Mouse (Mus musculus) forebrain, embryonic 15.5 days (tissue): ENCODE data around the gene Slc45a3. TPM values are rescaled to one million over a fixed set of nuclear protein-coding genes. Genes with fewer than 3 reads are reported as not detected.

ENCODE experiments used
- ATAC-seq: fragments of 200-750 bp; cut with Nextera tagmentation; replicated peaks from 2 replicates; pipeline ENCODE4 v1.8.0; 2017; ENCODE audit warnings: mild to moderate bottlenecking, moderate TSS enrichment, moderate library complexity
- H3K27ac ChIP-seq: fragments of 300-500 bp; sonication (generic); replicated peaks from 2 replicates; pipeline ENCODE4 v1.5.1; 2015; ENCODE audit warnings: mild to moderate bottlenecking, inconsistent platforms
- H3K27me3 ChIP-seq: fragments of 300-500 bp; sonication (generic); 2 replicates; pipeline ENCODE4 v1.6.1; 2015; ENCODE audit warnings: inconsistent platforms
- H3K36me3 ChIP-seq: fragments of 300-500 bp; sonication (generic); 2 replicates; pipeline ENCODE4 v1.6.1; 2015; ENCODE audit warnings: mild to moderate bottlenecking, inconsistent platforms
- H3K4me1 ChIP-seq: fragments of 300-500 bp; sonication (generic); 2 replicates; pipeline ENCODE4 v1.6.1; 2015; ENCODE audit warnings: inconsistent platforms
- H3K4me2 ChIP-seq: fragments of 300-500 bp; sonication (generic); replicated peaks from 2 replicates; pipeline ENCODE4 v1.6.1; 2015; ENCODE audit warnings: mild to moderate bottlenecking, inconsistent platforms
- H3K4me3 ChIP-seq: fragments of 300-500 bp; sonication (generic); 2 replicates; pipeline ENCODE4 v1.5.1; 2015; ENCODE audit warnings: mild to moderate bottlenecking, inconsistent platforms
- H3K9ac ChIP-seq: fragments of 300-500 bp; sonication (generic); replicated peaks from 2 replicates; pipeline ENCODE4 v1.6.1; 2015; ENCODE audit warnings: mild to moderate bottlenecking, inconsistent platforms
- H3K9me3 ChIP-seq: fragments of 300-500 bp; sonication (generic); 2 replicates; pipeline ENCODE4 v1.6.1; 2016; ENCODE audit warnings: inconsistent platforms
- WGBS: fragments of 180-500 bp; shearing (Covaris S2); methylation state at CpG from one replicate; pipeline ENCODE4 v1.1.7; 2015; ENCODE audit warnings: mixed read lengths; 5-methylcytosine and 5-hydroxymethylcytosine counted together
- polyA plus RNA-seq: library from polyadenylated mRNA; unstranded; fragments of >200 nt; fragmentation: Nextera tagmentation; extraction: Ambion mirVana; gene quantifications from 2 replicates; pipeline ENCODE4 v1.2.1, GENCODE M21; 2015

Slc45a3 gene
- polyA plus RNA-seq, 1 experiment from 2014 or later = 1.8 TPM

DNA sequence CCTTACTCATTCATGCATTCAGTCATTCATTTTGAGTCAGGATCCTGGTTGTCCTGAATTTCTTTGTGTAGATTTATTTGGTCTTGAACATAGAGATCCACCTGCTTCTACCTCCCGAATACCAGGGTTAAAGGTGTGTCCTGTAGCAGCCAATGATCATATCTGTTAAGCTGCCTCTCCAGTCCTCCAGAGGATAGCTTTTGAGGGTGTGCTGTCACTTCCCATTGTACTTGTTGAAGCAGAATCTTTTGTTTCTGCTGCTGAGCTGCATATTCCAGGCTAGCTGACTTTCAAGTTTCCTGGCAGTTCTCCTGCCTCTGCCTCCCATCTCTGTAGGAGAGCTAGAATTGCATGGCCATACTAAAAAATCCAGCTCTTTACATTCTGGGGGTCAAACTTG is 53.9 kb downstream of the Slc45a3 start:
- H3K4me3 ChIP-seq = no peak overlapping the region
- H3K27ac ChIP-seq = no peak overlapping the region
- H3K27me3 ChIP-seq = no peaks in the 10 kb centered on the region
- no peak for ATAC-seq
- WGBS = 90% methylated on average over 1 of the region's 1 CpGs
- no peaks in the 10 kb centered on the region for H3K9me3 ChIP-seq
- no peaks in the 10 kb centered on the region for H3K4me1 ChIP-seq
- no peak overlapping the region for H3K4me2 ChIP-seq
- H3K9ac ChIP-seq = no peak overlapping the region
- H3K36me3 ChIP-seq = peaks cover 51% of the 10 kb centered on the region

DNA sequence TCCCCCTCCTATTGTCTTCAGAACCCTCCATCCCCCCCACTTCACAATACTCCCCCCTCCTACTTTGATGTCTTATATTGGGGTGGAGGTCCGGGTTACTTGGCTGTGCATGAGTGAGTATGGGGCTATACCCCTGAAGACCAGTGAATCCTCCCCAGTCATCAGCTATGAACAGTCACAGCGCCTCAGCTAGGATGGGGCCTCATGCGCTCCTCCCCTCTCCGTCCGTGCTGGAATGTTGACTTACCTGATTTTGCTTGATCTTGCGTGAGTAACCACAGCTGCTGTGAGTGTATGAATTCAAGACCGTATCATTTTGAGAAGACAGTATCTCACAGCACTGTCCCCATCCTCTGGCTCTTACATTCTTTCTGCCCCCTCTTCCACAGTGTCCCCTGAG is 57.1 kb downstream of the Slc45a3 start:
- H3K4me2 ChIP-seq = no peak overlapping the region
- H3K4me1 ChIP-seq = no peaks in the 10 kb centered on the region
- H3K27ac ChIP-seq = no peak overlapping the region
- H3K27me3 ChIP-seq = no peaks in the 10 kb centered on the region
- peaks cover 70% of the 10 kb centered on the region for H3K36me3 ChIP-seq
- WGBS = 92% methylated on average over 7 of the region's 7 CpGs
- no peak overlapping the region for H3K4me3 ChIP-seq
- no peaks in the 10 kb centered on the region for H3K9me3 ChIP-seq
- no peak for ATAC-seq
- no peak overlapping the region for H3K9ac ChIP-seq

GRCm38 (mm10) chr1:132022107-132022506 is 59.3 kb downstream of the Slc45a3 start:
- Histone ChIP-seq H3K27ac (no peak overlapping the region), H3K4me2 (no peak overlapping the region), H3K9ac (no peak overlapping the region), H3K4me3 (no peak overlapping the region), H3K27me3 (no peaks in the 10 kb centered on the region), H3K4me1 (no peaks in the 10 kb centered on the region), H3K9me3 (no peaks in the 10 kb centered on the region), H3K36me3 (peaks cover 73% of the 10 kb centered on the region)
- WGBS = 89% methylated on average over 3 of the region's 3 CpGs
- no peak for ATAC-seq

DNA sequence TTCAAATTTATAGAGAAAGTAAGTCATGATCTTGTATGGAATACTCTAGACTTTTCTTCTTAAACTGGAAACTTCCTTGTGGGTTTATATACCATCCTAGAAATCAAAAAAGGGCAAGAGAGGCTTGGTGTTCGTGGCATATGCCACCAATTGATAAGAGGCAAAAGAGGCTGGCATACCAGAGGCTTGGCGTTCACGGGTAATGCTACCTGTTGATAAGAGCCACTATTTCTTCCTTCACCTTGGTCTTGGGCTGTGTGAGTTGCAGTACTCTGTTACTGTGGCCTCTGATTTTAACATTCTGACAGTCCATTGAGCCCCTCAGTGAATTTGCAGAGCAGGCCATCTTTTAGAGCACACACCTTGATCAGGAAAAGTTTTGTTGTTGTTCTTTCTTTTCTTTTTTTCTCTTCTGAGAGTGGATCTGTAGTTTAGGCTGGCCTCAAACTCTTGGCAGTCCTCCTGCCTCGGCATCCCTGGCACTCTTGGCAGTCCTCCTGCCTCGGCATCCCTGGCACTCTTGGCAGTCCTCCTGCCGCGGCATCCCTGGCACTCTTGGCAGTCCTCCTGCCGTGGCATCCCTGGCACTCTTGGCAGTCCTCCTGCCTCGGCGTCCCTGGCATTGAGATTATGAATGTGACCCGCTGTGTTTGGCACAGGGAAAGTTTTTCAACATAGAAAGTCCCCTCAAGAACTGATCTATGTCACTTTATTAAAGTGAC is 64.3 kb downstream of the Slc45a3 start:
- no peak overlapping the region for H3K4me2 ChIP-seq
- no peaks in the 10 kb centered on the region for H3K4me1 ChIP-seq
- no peaks in the 10 kb centered on the region for H3K27me3 ChIP-seq
- H3K9ac ChIP-seq = no peak overlapping the region
- no peaks in the 10 kb centered on the region for H3K9me3 ChIP-seq
- no peak overlapping the region for H3K4me3 ChIP-seq
- peaks cover 45% of the 10 kb centered on the region; the same call in 1 of the 2 replicates for H3K36me3 ChIP-seq
- no peak for ATAC-seq
- 74% methylated on average over 11 of the region's 11 CpGs for whole genome bisulfite sequencing
- no peak overlapping the region for H3K27ac ChIP-seq

DNA sequence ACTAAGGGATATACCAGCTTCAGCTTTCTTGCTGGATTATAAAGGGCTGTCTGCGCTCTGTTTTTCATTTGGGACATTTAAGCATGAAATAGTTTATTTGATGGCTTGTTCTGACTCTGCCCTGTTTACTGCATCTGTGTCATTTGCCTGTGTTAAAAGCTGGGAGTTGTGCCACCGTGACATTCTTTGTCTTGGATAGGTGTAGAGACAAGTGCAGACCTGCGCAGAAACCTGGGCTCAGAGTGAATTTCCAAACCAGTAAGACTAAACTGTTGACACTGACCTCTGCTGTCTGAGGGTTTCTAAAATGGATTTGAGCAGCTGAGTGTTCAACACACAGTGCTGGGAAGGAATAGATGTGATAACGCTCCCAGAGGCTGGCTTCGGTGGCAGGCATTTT is 65.2 kb downstream of the Slc45a3 start:
- Histone ChIP-seq H3K9ac (no peak overlapping the region), H3K9me3 (no peaks in the 10 kb centered on the region), H3K36me3 (peaks cover 38% of the 10 kb centered on the region; the same call in 1 of the 2 replicates), H3K4me1 (no peaks in the 10 kb centered on the region), H3K27ac (no peak overlapping the region), H3K4me2 (no peak overlapping the region), H3K4me3 (no peak overlapping the region), H3K27me3 (no peaks in the 10 kb centered on the region)
- WGBS = 93% methylated on average over 5 of the region's 5 CpGs
- no peak for ATAC-seq

- no peaks in the 10 kb centered on the region for H3K27me3 ChIP-seq
- no peak overlapping the region for H3K27ac ChIP-seq
- no peak overlapping the region for H3K4me2 ChIP-seq
- no peak overlapping the region for H3K4me3 ChIP-seq
- ATAC-seq = no peak
- H3K9ac ChIP-seq = no peak overlapping the region
- peaks cover 33% of the 10 kb centered on the region; the same call in 1 of the 2 replicates for H3K36me3 ChIP-seq
- 84% methylated on average over 9 of the region's 9 CpGs for WGBS
- no peaks in the 10 kb centered on the region for H3K9me3 ChIP-seq
- H3K4me1 ChIP-seq = no peaks in the 10 kb centered on the region
Measured at GRCm38 (mm10) chr1:132028413-132028812, 65.6 kb downstream of the Slc45a3 start.

- Histone ChIP-seq H3K4me3 (no peak overlapping the region), H3K4me1 (no peaks in the 10 kb centered on the region), H3K9ac (no peak overlapping the region), H3K36me3 (peaks cover 19% of the 10 kb centered on the region; the same call in 1 of the 2 replicates), H3K4me2 (no peak overlapping the region), H3K27ac (no peak overlapping the region), H3K27me3 (no peaks in the 10 kb centered on the region), H3K9me3 (no peaks in the 10 kb centered on the region)
- ATAC-seq = no peak
- 65% methylated on average over 2 of the region's 2 CpGs for WGBS
Measured at GRCm38 (mm10) chr1:132030574-132030973, 67.8 kb downstream of the Slc45a3 start.

DNA sequence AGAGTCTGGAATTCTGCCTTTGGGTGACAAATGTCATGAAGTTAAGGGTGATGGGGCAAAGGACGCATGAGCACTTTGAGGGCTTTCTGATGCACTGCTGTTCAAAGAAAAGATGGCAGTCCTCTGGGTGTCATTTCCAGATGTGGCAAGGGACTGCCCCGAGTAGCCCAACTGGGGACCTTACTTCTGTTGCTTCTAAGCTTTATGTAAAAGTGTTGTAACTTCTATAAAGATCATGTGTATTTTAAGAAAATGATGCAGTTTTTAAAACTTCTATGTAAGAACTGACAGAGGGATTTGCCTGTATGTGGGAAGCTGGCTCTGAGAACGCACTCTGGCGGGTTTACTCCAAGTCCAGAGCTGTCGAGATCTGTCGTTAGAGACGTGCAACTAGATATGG is 69.4 kb downstream of the Slc45a3 start:
- H3K4me3 ChIP-seq = no peak overlapping the region
- H3K36me3 ChIP-seq = peaks cover 9% of the 10 kb centered on the region; the same call in 1 of the 2 replicates
- ATAC-seq = no peak
- no peaks in the 10 kb centered on the region for H3K27me3 ChIP-seq
- H3K9ac ChIP-seq = no peak overlapping the region
- H3K4me2 ChIP-seq = no peak overlapping the region
- 91% methylated on average over 7 of the region's 7 CpGs for WGBS
- H3K9me3 ChIP-seq = no peaks in the 10 kb centered on the region
- H3K27ac ChIP-seq = no peak overlapping the region
- H3K4me1 ChIP-seq = no peaks in the 10 kb centered on the region

Other genes starting within 250 kb of the Slc45a3 start
- gene Slc26a9, start 218.9 kb upstream of the Slc45a3 start, polyA plus RNA-seq = 0.04 and 0.09 TPM in 2 replicates
- 0.19 and 0.69 TPM in 2 replicates for gene Pm20d1, start 165.6 kb upstream of the Slc45a3 start, polyA plus RNA-seq
- gene Slc41a1, start 135.5 kb upstream of the Slc45a3 start, polyA plus RNA-seq = 14.2 and 16.0 TPM in 2 replicates
- 8.0 and 8.6 TPM in 2 replicates for gene Rab29, start 95.7 kb upstream of the Slc45a3 start, polyA plus RNA-seq
- 62.9 and 63.2 TPM in 2 replicates for gene Nucks1, start 52.4 kb upstream of the Slc45a3 start, polyA plus RNA-seq
- gene Elk4, start 44.6 kb downstream of the Slc45a3 start, polyA plus RNA-seq = 12.0 and 14.6 TPM in 2 replicates
- 8.8 and 8.9 TPM in 2 replicates for gene Mfsd4a, start 105.1 kb downstream of the Slc45a3 start, polyA plus RNA-seq
- 0.18 and 0.69 TPM in 2 replicates for gene Cdk18, start 176.7 kb downstream of the Slc45a3 start, polyA plus RNA-seq
- 13.9 and 16.2 TPM in 2 replicates for gene Lemd1, start 228.5 kb downstream of the Slc45a3 start, polyA plus RNA-seq
- 2.5 and 2.8 TPM in 2 replicates for gene AC124108.1, start 228.5 kb downstream of the Slc45a3 start, polyA plus RNA-seq